Mouse (Mus musculus) hindbrain, embryonic 14.5 days (tissue): ENCODE measurements at regions not wholly inside any gene's neighbourhood (a gene's known extent, or its start where the extent isn't known, plus 50 kb on each side); places are given as distances from the start of the nearest gene placed in this dataset.

Experiments
- ATAC-seq: fragments of 200-750 bp; cut with Nextera tagmentation; 2 replicates; pipeline ENCODE4 v1.8.0; 2017; ENCODE audit warnings: moderate number of reproducible peaks, mild to moderate bottlenecking, moderate TSS enrichment, moderate library complexity; ENCODE audit not compliant: low FRiP score
- DNase-seq: peaks from one replicate; pipeline ENCODE4 v3.0.0-alpha.2; 2015; ENCODE audit warnings: low spot score
- H3K27ac ChIP-seq: fragments of 300-500 bp; sonication (generic); 2 replicates; pipeline ENCODE4 v1.5.1; 2014; ENCODE audit warnings: mild to moderate bottlenecking, moderate library complexity
- H3K27me3 ChIP-seq: fragments of 300-500 bp; sonication (generic); 2 replicates; pipeline ENCODE4 v1.6.1; 2014; ENCODE audit warnings: mild to moderate bottlenecking, low read length, mixed read lengths; ENCODE audit not compliant: control insufficient read depth, insufficient read depth
- H3K36me3 ChIP-seq: fragments of 300-500 bp; sonication (generic); replicated peaks from 2 replicates; pipeline ENCODE4 v1.6.1; 2014; ENCODE audit not compliant: control insufficient read depth, insufficient read depth
- H3K4me1 ChIP-seq: fragments of 300-500 bp; sonication (generic); replicated peaks from 2 replicates; pipeline ENCODE4 v1.6.1; 2014; ENCODE audit warnings: antibody characterized with exemption, low read length, mixed read lengths; ENCODE audit not compliant: control insufficient read depth, insufficient read depth
- H3K4me2 ChIP-seq: fragments of 300-500 bp; sonication (generic); replicated peaks from 2 replicates; pipeline ENCODE4 v1.6.1; 2014; ENCODE audit warnings: mild to moderate bottlenecking, moderate library complexity
- H3K4me3 ChIP-seq: fragments of 300-500 bp; sonication (generic); replicated peaks from 2 replicates; pipeline ENCODE4 v1.5.1; 2014; ENCODE audit warnings: mild to moderate bottlenecking, low read length
- H3K9ac ChIP-seq: fragments of 300-500 bp; sonication (generic); 2 replicates; pipeline ENCODE4 v1.6.1; 2014
- H3K9me3 ChIP-seq: fragments of 300-500 bp; sonication (generic); 2 replicates; pipeline ENCODE4 v1.6.1; 2016; ENCODE audit warnings: low read length; ENCODE audit not compliant: control insufficient read depth
- WGBS: fragments of 180-500 bp; shearing (Covaris S2); extraction: QIAGEN DNeasy Blood & Tissue Kit; methylation state at CpG from one replicate; pipeline ENCODE4 v1.1.7; 2014; 5-methylcytosine and 5-hydroxymethylcytosine counted together

DNA sequence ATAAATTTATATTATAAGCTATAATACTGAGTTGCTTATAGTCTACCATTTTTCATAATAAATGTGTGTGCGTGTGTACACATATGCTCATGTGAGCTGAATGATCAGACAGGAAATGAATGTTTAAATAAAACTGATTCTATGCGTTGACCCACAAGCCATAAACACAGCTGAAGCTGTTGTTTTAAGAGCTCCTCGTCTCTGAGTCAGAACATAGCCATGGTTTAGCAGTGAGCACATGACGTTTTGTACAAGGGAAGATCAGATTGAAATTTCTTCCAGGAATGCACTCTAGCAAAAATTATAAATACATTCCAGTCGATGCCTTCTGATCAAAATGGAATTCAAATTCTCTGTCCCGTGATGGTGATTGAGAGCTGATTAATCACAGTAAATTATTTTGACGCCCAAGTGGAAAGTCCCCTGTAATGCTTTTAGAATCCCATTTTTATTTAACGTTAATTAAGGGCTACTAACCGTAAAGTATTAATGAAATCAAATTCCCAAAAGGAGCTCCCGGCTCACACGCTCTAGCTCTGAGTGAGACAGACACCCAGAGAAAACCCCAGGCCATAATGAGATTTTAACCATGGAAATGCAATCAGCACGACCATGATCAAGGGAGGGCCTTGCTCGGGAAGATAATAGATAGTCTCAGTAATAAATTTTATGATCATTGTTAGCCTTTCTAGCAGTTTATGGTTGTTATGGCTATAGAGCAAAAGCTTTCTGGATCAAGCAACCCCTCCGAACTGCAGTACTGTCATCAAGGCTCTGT lies 402.0 kb downstream of the Wdr11 start:
- ATAC-seq (peak; percentile 24; the same call in 1 of the 2 replicates), DNase-seq (no peak)
- Histone ChIP-seq H3K4me3 (no peak overlapping the region), H3K9ac (no peak overlapping the region), H3K36me3 (no peaks in the 10 kb centered on the region), H3K4me1 (peaks cover 13% of the 10 kb centered on the region), H3K9me3 (no peaks in the 10 kb centered on the region), H3K27me3 (no peaks in the 10 kb centered on the region), H3K4me2 (no peak overlapping the region), H3K27ac (peak overlapping the region; percentile 61; the same call in 1 of the 2 replicates)
- WGBS, result 40% methylated on average over 14 of the region's 14 CpGs

DNA sequence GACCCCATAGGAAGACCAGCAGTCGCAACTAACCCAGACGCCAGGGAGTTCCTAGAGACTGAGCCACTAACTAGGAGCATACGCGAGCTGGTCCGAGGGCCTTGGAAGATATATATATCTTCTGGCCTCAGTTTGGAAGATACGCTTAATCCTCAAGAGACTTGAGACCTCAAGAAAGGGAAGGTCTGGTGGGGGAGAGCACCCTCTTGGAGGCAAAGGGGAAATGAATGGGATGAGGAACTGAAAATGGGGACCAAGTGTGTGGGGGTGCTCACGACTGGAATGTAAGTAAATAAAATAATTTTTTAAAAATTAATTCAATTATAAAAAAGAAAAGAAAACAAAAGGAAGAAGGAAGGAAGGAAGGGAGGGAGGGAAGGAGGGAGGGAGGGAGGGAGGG lies 403.9 kb downstream of the Wdr11 start:
- no peaks in the 10 kb centered on the region for H3K27me3 ChIP-seq
- no peak overlapping the region for H3K9ac ChIP-seq
- ATAC-seq, result no peak
- WGBS, result 87% methylated on average over 7 of the region's 7 CpGs
- no peak overlapping the region for H3K4me3 ChIP-seq
- H3K36me3 ChIP-seq, result no peaks in the 10 kb centered on the region
- no peak overlapping the region for H3K27ac ChIP-seq
- H3K4me1 ChIP-seq, result peaks cover 14% of the 10 kb centered on the region
- DNase-seq, result no peak
- H3K4me2 ChIP-seq, result no peak overlapping the region
- no peaks in the 10 kb centered on the region for H3K9me3 ChIP-seq

GRCm38 (mm10) chr7:130001064-130001463 lies 409.4 kb downstream of the Wdr11 start:
- Histone ChIP-seq H3K36me3 (no peaks in the 10 kb centered on the region), H3K4me2 (no peak overlapping the region), H3K4me1 (peaks cover 5% of the 10 kb centered on the region; the same call in 1 of the 2 replicates), H3K27me3 (no peaks in the 10 kb centered on the region), H3K27ac (no peak overlapping the region), H3K9ac (no peak overlapping the region), H3K9me3 (no peaks in the 10 kb centered on the region), H3K4me3 (no peak overlapping the region)
- DNase-seq (no peak), ATAC-seq (no peak)
- WGBS, result 63% methylated on average over 10 of the region's 10 CpGs

GRCm38 (mm10) chr7:130002002-130002401 lies 410.3 kb downstream of the Wdr11 start:
- ATAC-seq (no peak), DNase-seq (no peak)
- H3K36me3 ChIP-seq, result no peaks in the 10 kb centered on the region
- no peaks in the 10 kb centered on the region for H3K9me3 ChIP-seq
- H3K4me1 ChIP-seq, result peaks cover 5% of the 10 kb centered on the region; the same call in 1 of the 2 replicates
- H3K4me3 ChIP-seq, result no peak overlapping the region
- H3K9ac ChIP-seq, result no peak overlapping the region
- no peak overlapping the region for H3K27ac ChIP-seq
- WGBS, result 67% methylated on average over 12 of the region's 12 CpGs
- H3K27me3 ChIP-seq, result no peaks in the 10 kb centered on the region
- no peak overlapping the region for H3K4me2 ChIP-seq

- Histone ChIP-seq H3K27ac (no peak overlapping the region), H3K4me1 (peaks cover 5% of the 10 kb centered on the region; the same call in 1 of the 2 replicates), H3K9me3 (no peaks in the 10 kb centered on the region), H3K27me3 (no peaks in the 10 kb centered on the region), H3K4me3 (no peak overlapping the region), H3K9ac (no peak overlapping the region), H3K36me3 (no peaks in the 10 kb centered on the region), H3K4me2 (no peak overlapping the region)
- ATAC-seq, result no peak
- no peak for DNase-seq
- WGBS, result 50% methylated on average over 10 of the region's 10 CpGs
Measured at GRCm38 (mm10) chr7:130005406-130005805, 413.7 kb downstream of the Wdr11 start.

DNA sequence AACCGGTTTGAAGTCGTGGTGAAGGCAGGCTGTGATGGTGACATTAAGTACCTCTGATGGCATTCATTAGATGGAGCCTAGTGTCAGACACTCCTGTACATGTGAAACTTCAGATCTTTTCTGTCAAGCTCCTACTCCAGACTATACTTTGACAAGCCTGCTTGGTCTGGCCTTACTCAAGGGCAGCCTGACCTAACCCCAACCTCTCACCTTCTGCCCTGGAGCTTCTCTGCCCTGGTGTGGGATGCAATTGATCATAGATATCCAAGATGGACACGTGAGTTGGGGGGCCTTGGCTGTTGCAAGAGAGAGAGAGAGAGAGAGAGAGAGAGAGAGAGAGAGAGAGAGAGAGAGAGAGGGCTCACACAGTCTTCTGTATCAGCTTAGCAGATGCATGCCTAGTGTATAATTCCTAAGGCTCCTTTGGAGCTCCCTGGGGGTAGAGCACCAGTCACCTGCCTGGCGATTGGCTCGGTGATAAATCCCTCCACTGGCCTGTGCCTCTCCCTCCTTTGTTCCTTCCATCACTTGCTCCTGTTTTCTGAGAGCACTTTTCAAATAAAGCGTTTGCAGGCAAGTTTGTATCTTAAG lies 416.4 kb downstream of the Wdr11 start:
- Histone ChIP-seq H3K4me3 (no peak overlapping the region), H3K4me1 (no peaks in the 10 kb centered on the region; the same call in 1 of the 2 replicates), H3K9me3 (no peaks in the 10 kb centered on the region), H3K9ac (no peak overlapping the region), H3K36me3 (no peaks in the 10 kb centered on the region), H3K4me2 (no peak overlapping the region), H3K27ac (no peak overlapping the region), H3K27me3 (no peaks in the 10 kb centered on the region)
- ATAC-seq, result no peak
- DNase-seq, result no peak
- WGBS, result 44% methylated on average over 6 of the region's 6 CpGs

DNA sequence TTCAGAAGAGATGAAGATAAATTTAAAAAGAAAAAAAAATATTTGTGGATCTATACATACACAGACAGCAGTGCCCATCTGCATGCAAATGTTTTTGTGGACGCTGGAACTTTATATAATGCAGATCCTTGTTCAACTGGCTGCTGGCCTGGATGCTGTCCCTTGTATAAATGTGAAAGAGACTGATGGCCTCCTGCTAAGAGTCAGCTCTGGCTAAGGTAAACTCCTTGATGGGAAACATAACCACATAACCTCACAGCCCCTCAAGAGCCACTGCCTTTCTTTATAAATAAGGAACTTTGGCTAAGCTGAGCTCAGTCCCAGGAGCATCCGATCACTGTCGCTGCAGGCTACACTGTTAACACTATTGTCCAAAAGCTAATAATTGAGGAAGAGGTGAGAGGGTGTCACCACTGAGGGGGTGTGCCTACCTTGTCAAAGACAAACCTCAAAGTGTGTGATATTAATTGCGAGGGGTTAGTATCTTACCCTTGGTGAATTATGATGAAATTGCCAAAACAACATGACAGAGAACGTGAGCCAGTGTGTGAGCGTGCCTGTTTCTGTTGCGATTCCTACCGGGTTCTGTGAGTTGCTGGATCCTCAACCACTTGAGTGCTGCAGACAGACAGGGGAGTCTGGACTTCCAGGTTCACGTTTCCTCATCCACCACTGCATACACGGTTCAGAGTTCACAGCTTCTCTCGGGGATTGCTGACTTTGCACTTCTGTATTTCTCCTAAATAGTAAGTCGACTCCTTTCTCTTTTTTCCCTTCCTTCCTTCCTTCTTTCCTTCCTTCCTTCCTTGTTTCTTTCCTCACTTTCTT lies 417.1 kb downstream of the Wdr11 start:
- no peak for ATAC-seq
- WGBS, result 58% methylated on average over 12 of the region's 12 CpGs
- Histone ChIP-seq H3K9me3 (no peaks in the 10 kb centered on the region), H3K4me1 (no peaks in the 10 kb centered on the region; the same call in 1 of the 2 replicates), H3K27me3 (no peaks in the 10 kb centered on the region), H3K36me3 (no peaks in the 10 kb centered on the region), H3K4me2 (no peak overlapping the region), H3K9ac (no peak overlapping the region), H3K4me3 (no peak overlapping the region), H3K27ac (no peak overlapping the region)
- DNase-seq, result no peak

- Histone ChIP-seq H3K27me3 (no peaks in the 10 kb centered on the region), H3K4me2 (no peak overlapping the region), H3K9ac (no peak overlapping the region), H3K4me1 (no peaks in the 10 kb centered on the region), H3K4me3 (no peak overlapping the region), H3K36me3 (no peaks in the 10 kb centered on the region), H3K27ac (no peak overlapping the region), H3K9me3 (no peaks in the 10 kb centered on the region)
- 82% methylated on average over 8 of the region's 8 CpGs for WGBS
- ATAC-seq (no peak), DNase-seq (no peak)
Measured at GRCm38 (mm10) chr7:130012067-130012466, 420.4 kb downstream of the Wdr11 start.

DNA sequence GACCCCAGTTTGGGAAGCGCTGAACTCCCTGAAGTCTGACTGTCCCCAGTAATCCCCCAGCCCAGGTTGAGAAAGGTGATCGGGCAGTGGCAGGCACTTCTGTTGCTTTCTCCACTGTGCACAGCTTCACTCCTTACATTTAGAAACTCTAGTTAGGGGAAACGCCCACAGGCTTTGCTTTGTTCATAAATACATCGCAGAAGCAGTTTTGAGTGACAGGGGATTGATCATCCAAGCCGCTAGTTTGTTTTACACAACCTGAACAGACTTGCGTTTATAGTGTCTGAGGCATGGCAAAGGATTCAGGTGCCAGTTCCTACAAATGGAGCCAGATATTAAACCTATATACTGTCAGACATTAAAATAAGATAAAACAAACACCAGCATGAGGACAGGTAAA lies 421.4 kb downstream of the Wdr11 start:
- no peaks in the 10 kb centered on the region for H3K9me3 ChIP-seq
- H3K27ac ChIP-seq, result no peak overlapping the region
- H3K9ac ChIP-seq, result no peak overlapping the region
- no peak overlapping the region for H3K4me3 ChIP-seq
- DNase-seq, result no peak
- no peak overlapping the region for H3K4me2 ChIP-seq
- H3K36me3 ChIP-seq, result no peaks in the 10 kb centered on the region
- WGBS, result 81% methylated on average over 6 of the region's 6 CpGs
- ATAC-seq, result no peak
- no peaks in the 10 kb centered on the region for H3K4me1 ChIP-seq
- no peaks in the 10 kb centered on the region for H3K27me3 ChIP-seq
